In the genomic region with DNA sequence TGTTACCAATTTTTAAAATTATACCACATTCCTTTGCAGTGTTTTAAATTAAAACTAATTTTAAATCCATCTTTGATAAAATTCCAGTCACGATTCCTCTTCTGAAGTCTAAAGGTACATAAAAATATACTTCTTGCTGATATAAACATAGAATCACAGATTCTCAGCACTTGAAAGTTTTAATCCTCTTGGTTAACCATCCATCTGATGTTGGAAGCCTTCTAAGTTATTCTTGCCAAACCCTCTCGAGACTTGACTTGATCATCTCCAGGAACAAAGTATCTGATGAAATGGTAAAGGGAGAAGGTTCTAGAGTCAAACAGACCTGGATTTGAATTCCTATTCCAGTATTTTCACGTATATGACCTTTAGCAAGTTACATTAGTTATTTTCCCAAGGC, we compare ENCODE assay signal across 21 mouse cellular contexts. TPM values are rescaled to one million over a fixed set of nuclear protein-coding genes. Genes with fewer than 3 reads are reported as not detected.
"Had no signal": no experiment of that assay in that cellular context is flagged by ENCODE, and none has a peak within 500 bp of the region (broad histone marks: within the 10 kb centered on the region; RNA-seq: fewer than 3 reads in every experiment).

No protein-coding gene starts in this region.

- H3K4me1 ChIP-seq: midbrain, embryonic 10.5 days; midbrain, embryonic 12.5 days; neural tube, embryonic 13.5 days; neural tube, embryonic 15.5 days; stomach, embryonic 15.5 days had no signal

- H3K27ac ChIP-seq: midbrain, embryonic 10.5 days; midbrain, embryonic 12.5 days; neural tube, embryonic 13.5 days; neural tube, embryonic 15.5 days; stomach, embryonic 15.5 days; stomach, postnatal 0 days had no signal

- ATAC-seq: midbrain, embryonic 16.5 days had no signal

- H3K27me3 ChIP-seq: midbrain, embryonic 12.5 days; neural tube, embryonic 13.5 days; neural tube, embryonic 15.5 days; stomach, embryonic 15.5 days had no signal

- H3K36me3 ChIP-seq: midbrain, embryonic 10.5 days; midbrain, embryonic 12.5 days; neural tube, embryonic 13.5 days; neural tube, embryonic 15.5 days; stomach, embryonic 15.5 days had no signal

- DNase-seq: lung, adult 18-20 months; lung, embryonic 14.5 days; lung, postnatal 10 days; lung, postnatal 4 days; midbrain, embryonic 14.5 days; retina, postnatal 1 day; right cerebral cortex, adult 18-20 months; right cerebral cortex, postnatal 25 days; right cerebral cortex, postnatal 4 days; thymus, adult 18-20 months; thymus, postnatal 14 days; thymus, postnatal 36 days had no signal

- H3K4me2 ChIP-seq: lung, embryonic 14.5 days; midbrain, embryonic 12.5 days; neural tube, embryonic 13.5 days; neural tube, embryonic 15.5 days; stomach, embryonic 15.5 days had no signal

- H3K4me3 ChIP-seq: midbrain, embryonic 10.5 days; midbrain, embryonic 12.5 days; myocyte; neural tube, embryonic 13.5 days; neural tube, embryonic 15.5 days; stomach, embryonic 15.5 days had no signal

- H3K9ac ChIP-seq: lung, embryonic 14.5 days; midbrain, embryonic 12.5 days; neural tube, embryonic 13.5 days; neural tube, embryonic 15.5 days; stomach, embryonic 15.5 days had no signal

- H3K9me3 ChIP-seq: midbrain, embryonic 10.5 days; midbrain, embryonic 12.5 days; neural tube, embryonic 13.5 days; neural tube, embryonic 15.5 days; stomach, embryonic 15.5 days had no signal

RNA-seq across cellular contexts. Expression of gene Pde1a, which starts 28.9 kb away (rescaled TPM):
- total RNA-seq: megakaryocyte-erythroid progenitor cell, adult 5-6 weeks had no signal
